Mouse (Mus musculus): Measurements from ENCODE around the gene Nle1. TPM values are rescaled to one million over a fixed set of nuclear protein-coding genes. Genes with fewer than 3 reads are reported as not detected.

Nle1 gene
- polyA plus RNA-seq, 1 experiment from 2014 or later: 13.6 TPM

- 80% methylated on average over 6 of the region's 6 CpGs for WGBS (ENCODE audit: insufficient replicate concordance)
- Histone ChIP-seq H3K4me1 (replicated peaks) (peaks cover 93% of the 10 kb centered on the region), H3K4me2 (no peak overlapping the region; the same call in 1 of the 2 replicates), H3K27me3 (no peaks in the 10 kb centered on the region), H3K9me3 (replicated peaks) (no peaks in the 10 kb centered on the region), H3K4me3 (replicated peaks) (no peak overlapping the region), H3K27ac (replicated peaks) (peak overlapping the region; percentile 77), H3K36me3 (replicated peaks) (peaks cover 12% of the 10 kb centered on the region; the same call in 1 of the 2 replicates), H3K9ac (no peak overlapping the region)
- ATAC-seq (ENCODE audit: insufficient read depth): no peak
Observed at GRCm38 (mm10) chr11:82854111-82854510, 54.1 kb downstream of the Nle1 start.

- no peak for ATAC-seq (ENCODE audit: insufficient read depth)
- Histone ChIP-seq H3K27ac (replicated peaks) (peak overlapping the region; percentile 77), H3K4me3 (replicated peaks) (no peak overlapping the region), H3K9ac (no peak overlapping the region), H3K36me3 (replicated peaks) (peaks cover 14% of the 10 kb centered on the region; the same call in 1 of the 2 replicates), H3K4me2 (no peak overlapping the region), H3K4me1 (replicated peaks) (peaks cover 99% of the 10 kb centered on the region), H3K27me3 (no peaks in the 10 kb centered on the region), H3K9me3 (replicated peaks) (no peaks in the 10 kb centered on the region)
- WGBS (ENCODE audit: insufficient replicate concordance): 86% methylated on average over 7 of the region's 7 CpGs
Observed at GRCm38 (mm10) chr11:82852958-82853357, 55.3 kb downstream of the Nle1 start.

- WGBS (ENCODE audit: insufficient replicate concordance): 74% methylated on average over 10 of the region's 10 CpGs
- peak overlapping the region; percentile 17; the same call in 1 of the 2 replicates for H3K9ac ChIP-seq
- H3K9me3 ChIP-seq (replicated peaks): no peaks in the 10 kb centered on the region
- ATAC-seq (ENCODE audit: insufficient read depth): no peak
- peak overlapping the region; percentile 74 for H3K27ac ChIP-seq (replicated peaks)
- no peaks in the 10 kb centered on the region for H3K27me3 ChIP-seq
- H3K36me3 ChIP-seq (replicated peaks): peaks cover 14% of the 10 kb centered on the region; the same call in 1 of the 2 replicates
- peak overlapping the region; percentile 36; the same call in 1 of the 2 replicates for H3K4me2 ChIP-seq
- peaks cover 99% of the 10 kb centered on the region for H3K4me1 ChIP-seq (replicated peaks)
- H3K4me3 ChIP-seq (replicated peaks): no peak overlapping the region
Observed at GRCm38 (mm10) chr11:82852540-82852939, 55.7 kb downstream of the Nle1 start.

- Histone ChIP-seq H3K27ac (replicated peaks) (peak overlapping the region; percentile 74), H3K4me3 (replicated peaks) (no peak overlapping the region), H3K4me2 (peak overlapping the region; percentile 36), H3K9ac (peak overlapping the region; percentile 17; the same call in 1 of the 2 replicates), H3K36me3 (replicated peaks) (peaks cover 13% of the 10 kb centered on the region; the same call in 1 of the 2 replicates), H3K4me1 (replicated peaks) (peaks cover 99% of the 10 kb centered on the region), H3K9me3 (replicated peaks) (no peaks in the 10 kb centered on the region), H3K27me3 (no peaks in the 10 kb centered on the region)
- WGBS (ENCODE audit: insufficient replicate concordance): 68% methylated on average over 11 of the region's 11 CpGs
- ATAC-seq (ENCODE audit: insufficient read depth): no peak
Observed at GRCm38 (mm10) chr11:82852115-82852514, 56.1 kb downstream of the Nle1 start.

Other genes starting within 250 kb of the Nle1 start
- 0.08 and 0.10 TPM in 2 replicates for gene Cct6b, start 144.1 kb downstream of the Nle1 start, polyA plus RNA-seq (2015; fragmentation: Nextera tagmentation; extraction: Ambion mirVana)
- 17.1 and 17.4 TPM in 2 replicates for gene Zfp830, start 144.1 kb downstream of the Nle1 start, polyA plus RNA-seq (2015; fragmentation: Nextera tagmentation; extraction: Ambion mirVana)
- 6.6 and 8.4 TPM in 2 replicates for gene Lig3, start 127.3 kb downstream of the Nle1 start, polyA plus RNA-seq (2015; fragmentation: Nextera tagmentation; extraction: Ambion mirVana)
- 24.5 and 26.0 TPM in 2 replicates for gene Rffl, start 37.2 kb downstream of the Nle1 start, polyA plus RNA-seq (2015; fragmentation: Nextera tagmentation; extraction: Ambion mirVana)
- gene Rad51d, start 17.8 kb downstream of the Nle1 start, polyA plus RNA-seq (2015; fragmentation: Nextera tagmentation; extraction: Ambion mirVana): 5.6 and 6.2 TPM in 2 replicates
- gene Fndc8, start 16.3 kb downstream of the Nle1 start, polyA plus RNA-seq (2015; fragmentation: Nextera tagmentation; extraction: Ambion mirVana): 0.07 and 0.18 TPM in 2 replicates
- gene Unc45b, start 2.1 kb upstream of the Nle1 start, polyA plus RNA-seq (2015; fragmentation: Nextera tagmentation; extraction: Ambion mirVana): 1.7 TPM in 2 replicates
- 1.5 and 1.6 TPM in 2 replicates for gene Slfn5, start 42.9 kb upstream of the Nle1 start, polyA plus RNA-seq (2015; fragmentation: Nextera tagmentation; extraction: Ambion mirVana)
- gene Slfn9, start 83.4 kb upstream of the Nle1 start, polyA plus RNA-seq (2015; fragmentation: Nextera tagmentation; extraction: Ambion mirVana): 5.7 TPM in 2 replicates
- gene Slfn8, start 112.4 kb upstream of the Nle1 start, polyA plus RNA-seq (2015; fragmentation: Nextera tagmentation; extraction: Ambion mirVana): 0.54 and 1.1 TPM in 2 replicates
- 11.6 and 11.7 TPM in 2 replicates for gene Slfn2, start 156.7 kb upstream of the Nle1 start, polyA plus RNA-seq (2015; fragmentation: Nextera tagmentation; extraction: Ambion mirVana)
- 1.5 and 1.6 TPM in 2 replicates for gene Slfn1, start 208.4 kb upstream of the Nle1 start, polyA plus RNA-seq (2015; fragmentation: Nextera tagmentation; extraction: Ambion mirVana)